In genomic region chr11:54911671-54912502, GRCm38 (mm10) we compare ENCODE assay signal across 16 mouse cellular contexts.
"Had no signal": no experiment of that assay in that cellular context is flagged by ENCODE, and none has a peak within 500 bp of the region (broad histone marks: within the 10 kb centered on the region; RNA-seq: fewer than 3 reads in every experiment).

No protein-coding gene starts in this region.

- H3K4me1 ChIP-seq: liver, embryonic 13.5 days; megakaryocyte, embryonic 14.5 days; midbrain, embryonic 10.5 days; midbrain, embryonic 13.5 days; neural tube, embryonic 13.5 days; stomach, embryonic 15.5 days had no signal

- H3K4me3 ChIP-seq: left cerebral cortex, adult 2 months; liver, embryonic 13.5 days; megakaryocyte, embryonic 14.5 days; midbrain, embryonic 10.5 days; midbrain, embryonic 13.5 days; myocyte; neural tube, embryonic 13.5 days; stomach, embryonic 15.5 days had no signal

- H3K9ac ChIP-seq: liver, embryonic 13.5 days; lung, embryonic 14.5 days; midbrain, embryonic 13.5 days; neural tube, embryonic 13.5 days; stomach, embryonic 15.5 days had no signal

- H3K27me3 ChIP-seq: liver, embryonic 13.5 days; megakaryocyte, embryonic 14.5 days; midbrain, embryonic 13.5 days; neural tube, embryonic 13.5 days; stomach, embryonic 15.5 days had no signal

- ATAC-seq: lung, postnatal 0 days; midbrain, embryonic 13.5 days; midbrain, embryonic 16.5 days had no signal

- H3K4me2 ChIP-seq: liver, embryonic 13.5 days; lung, embryonic 14.5 days; midbrain, embryonic 13.5 days; neural tube, embryonic 13.5 days; stomach, embryonic 15.5 days had no signal

- DNase-seq: layer of hippocampus, postnatal 36 days; liver, embryonic 13.5 days; lung, embryonic 14.5 days; retina, postnatal 1 day; right cerebral cortex, postnatal 25 days; spleen, adult 18-20 months; thymus, postnatal 25 days had no signal

- H3K9me3 ChIP-seq: liver, embryonic 13.5 days; megakaryocyte, embryonic 14.5 days; midbrain, embryonic 10.5 days; midbrain, embryonic 13.5 days; neural tube, embryonic 13.5 days; stomach, embryonic 15.5 days had no signal

- H3K27ac ChIP-seq: left cerebral cortex, adult 2 months; liver, embryonic 13.5 days; midbrain, embryonic 10.5 days; midbrain, embryonic 13.5 days; neural tube, embryonic 13.5 days; stomach, embryonic 15.5 days had no signal
